Mouse (Mus musculus) MN1 (cell line): ENCODE data around the gene Gm49396.

Source experiments
- DNase-seq: peaks from one replicate; pipeline ENCODE4 v3.0.0-alpha.2; 2016; ENCODE audit warnings: low spot score

The Gm49396 gene

GRCm38 (mm10) chr7:30553021-30553589 lies 10.0 kb upstream of the Gm49396 start:
- DNase-seq = peak; percentile 67

GRCm38 (mm10) chr7:30553810-30554584 lies 9.1 kb upstream of the Gm49396 start:
- DNase-seq = no peak

- DNase-seq = peak; percentile 40
These were observed 6.1 kb upstream of the Gm49396 start for GRCm38 (mm10) chr7:30556894-30557536.

GRCm38 (mm10) chr7:30557901-30558514 lies 5.1 kb upstream of the Gm49396 start:
- peak; percentile 37 for DNase-seq

- DNase-seq = peak; percentile 31
These were observed 4.3 kb upstream of the Gm49396 start for GRCm38 (mm10) chr7:30558656-30559442.

- DNase-seq = peak; percentile 95
These were observed 3.6 kb upstream of the Gm49396 start, which contains the start of gene Lin37 for GRCm38 (mm10) chr7:30559443-30559954. Gene Lin37, minus strand, starts transcription at chr7:30559838.

GRCm38 (mm10) chr7:30560296-30560695 lies 2.8 kb upstream of the Gm49396 start:
- no peak for DNase-seq

- DNase-seq = peak; percentile 17
These were observed 523 bp upstream of the Gm49396 start for GRCm38 (mm10) chr7:30562526-30563116.

GRCm38 (mm10) chr7:30563906-30564280 lies 749 bp downstream of the Gm49396 start:
- DNase-seq = no peak

- no peak for DNase-seq
These were observed 1.9 kb downstream of the Gm49396 start, which contains the start of gene Igflr1 for GRCm38 (mm10) chr7:30564970-30565571. Gene Igflr1, plus strand, starts transcription at chr7:30565427.

- no peak for DNase-seq
These were observed 2.9 kb downstream of the Gm49396 start for GRCm38 (mm10) chr7:30566033-30566432.

GRCm38 (mm10) chr7:30567555-30567954 lies 4.4 kb downstream of the Gm49396 start:
- DNase-seq = no peak

GRCm38 (mm10) chr7:30572389-30572788 lies 9.2 kb downstream of the Gm49396 start:
- DNase-seq = no peak

- DNase-seq = peak; percentile 75
These were observed 9.8 kb downstream of the Gm49396 start for GRCm38 (mm10) chr7:30572969-30573368.

- no peak for DNase-seq
These were observed 16.8 kb downstream of the Gm49396 start for GRCm38 (mm10) chr7:30579950-30580349.

- no peak for DNase-seq
These were observed 18.4 kb downstream of the Gm49396 start for GRCm38 (mm10) chr7:30581547-30581946.

GRCm38 (mm10) chr7:30584339-30584738 lies 21.2 kb downstream of the Gm49396 start:
- no peak for DNase-seq

- no peak for DNase-seq
These were observed 22.0 kb downstream of the Gm49396 start for GRCm38 (mm10) chr7:30585170-30585569.

- DNase-seq = no peak
These were observed 23.4 kb downstream of the Gm49396 start for GRCm38 (mm10) chr7:30586455-30587020.
